Mouse (Mus musculus): Measurements from ENCODE around the gene Cyb561d1.

DNA sequence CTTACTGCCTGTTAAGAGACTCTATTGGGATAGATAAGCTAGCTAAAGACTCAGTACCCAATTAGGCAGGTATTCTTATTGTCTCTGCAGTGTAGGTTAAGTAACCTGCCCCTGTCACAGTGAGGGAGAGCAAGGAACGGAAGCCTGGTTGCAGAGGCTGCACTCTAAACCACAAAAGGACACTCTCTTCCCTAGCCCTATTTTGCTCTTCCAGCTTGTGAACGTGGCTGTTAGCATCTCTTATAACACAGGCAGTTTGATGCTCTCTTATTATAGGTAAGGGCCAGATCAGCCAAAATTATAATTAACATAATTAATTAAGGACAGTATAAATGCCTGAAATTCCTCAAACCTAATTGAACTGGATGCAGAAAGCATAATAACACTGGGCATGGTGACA lies 20.5 kb downstream of the Cyb561d1 start:
- TF ChIP-seq POLR2A (IDR thresholded peaks at IDR 0.05; ENCODE audit: low read depth, low read length), result no peak
- TF ChIP-seq CTCF (conservative IDR thresholded peaks at IDR 0.05 in 1 of 2, IDR thresholded peaks at IDR 0.05 in 1 of 2; ENCODE audit: low read depth in 2 of 2, low read length in 2 of 2), result no peak
- TF ChIP-seq MXI1 (IDR thresholded peaks at IDR 0.05; ENCODE audit: low read depth, low read length), result no peak
- TF ChIP-seq KAT2A (IDR thresholded peaks at IDR 0.05; ENCODE audit: insufficient replicate concordance, low read length), result no peak
- no peak for TF ChIP-seq ZKSCAN1 (IDR thresholded peaks at IDR 0.05; ENCODE audit: borderline replicate concordance, low read depth, low read length)
- TF ChIP-seq MYC (IDR thresholded peaks at IDR 0.05; ENCODE audit: low read depth, low read length), result no peak
- TF ChIP-seq MAX (IDR thresholded peaks at IDR 0.05; ENCODE audit: low read length), result no peak
- TF ChIP-seq E2F4 (IDR thresholded peaks at IDR 0.05; ENCODE audit: insufficient replicate concordance, low read depth, low read length), result no peak
- TF ChIP-seq ZC3H11A (IDR thresholded peaks at IDR 0.05; ENCODE audit: low read depth, low read length), result no peak
- TF ChIP-seq IRF4 (IDR thresholded peaks at IDR 0.05; ENCODE audit: low read depth, low read length), result no peak
- no peak for TF ChIP-seq ZNF384 (IDR thresholded peaks at IDR 0.05; ENCODE audit: low read depth, low read length)
